In genomic region chr16:12108436-12108835, GRCm38 (mm10) we compare ENCODE assay signal across 22 mouse cellular contexts.
"Had no signal": no experiment of that assay in that cellular context is flagged by ENCODE, and none has a peak within 500 bp of the region (broad histone marks: within the 10 kb centered on the region; RNA-seq: fewer than 3 reads in every experiment).

No protein-coding gene starts in this region.

- H3K9me3 ChIP-seq: heart, embryonic 12.5 days; hindbrain, embryonic 13.5 days; hindbrain, embryonic 15.5 days; limb, embryonic 10.5 days; limb, embryonic 12.5 days; liver, embryonic 13.5 days had no signal

- H3K9ac ChIP-seq: forebrain, postnatal 0 days; heart, embryonic 12.5 days; hindbrain, embryonic 13.5 days; hindbrain, embryonic 15.5 days; limb, embryonic 12.5 days; liver, embryonic 13.5 days had no signal

- H3K27ac ChIP-seq: hindbrain, embryonic 13.5 days; hindbrain, embryonic 15.5 days; hindbrain, postnatal 0 days; layer of hippocampus, adult 2 months; limb, embryonic 10.5 days; limb, embryonic 12.5 days; liver, embryonic 13.5 days had no signal

- H3K4me1 ChIP-seq: heart, embryonic 12.5 days; hindbrain, embryonic 13.5 days; hindbrain, embryonic 15.5 days; limb, embryonic 10.5 days; limb, embryonic 12.5 days; liver, embryonic 13.5 days had no signal

- H3K4me2 ChIP-seq: heart, embryonic 12.5 days; hindbrain, embryonic 13.5 days; hindbrain, embryonic 15.5 days; limb, embryonic 12.5 days; liver, embryonic 11.5 days; liver, embryonic 13.5 days had no signal

- H3K27me3 ChIP-seq: heart, embryonic 12.5 days; hindbrain, embryonic 13.5 days; hindbrain, embryonic 15.5 days; limb, embryonic 12.5 days; liver, embryonic 13.5 days had no signal

- H3K4me3 ChIP-seq: heart, embryonic 12.5 days; hindbrain, embryonic 13.5 days; hindbrain, embryonic 15.5 days; layer of hippocampus, adult 2 months; limb, embryonic 10.5 days; limb, embryonic 12.5 days; liver, embryonic 13.5 days had no signal

- ATAC-seq: forebrain, postnatal 0 days; hindbrain, postnatal 0 days; intestine, embryonic 16.5 days had no signal

- DNase-seq: forebrain, postnatal 0 days; gastrocnemius, postnatal 14 days; gastrocnemius, postnatal 36 days; heart, adult 18-20 months; heart, postnatal 10 days; heart, postnatal 36 days; kidney, adult 11 months; kidney, adult 8-10 months; kidney, postnatal 10 days; kidney, postnatal 25 days; kidney, postnatal 4 days; liver; liver, embryonic 13.5 days had no signal

- H3K36me3 ChIP-seq: heart, embryonic 12.5 days; hindbrain, embryonic 13.5 days; hindbrain, embryonic 15.5 days; limb, embryonic 10.5 days; limb, embryonic 12.5 days; liver, embryonic 13.5 days had no signal
